Mouse (Mus musculus): ENCODE results near the gene Ciao2a. TPM values are rescaled to one million over a fixed set of nuclear protein-coding genes. Genes with fewer than 3 reads are reported as not detected.
A peak's percentile ranks its signal among the peaks of the same experiment; 100 is the strongest.

Ciao2a gene
- total RNA-seq, 2 experiments from 2014 or later, result 68.7 to 71.3 TPM

- no peak for DNase-seq
Observed at GRCm38 (mm10) chr9:66120106-66120505, 6.3 kb upstream of the Ciao2a start.

GRCm38 (mm10) chr9:66120945-66121344 is 5.5 kb upstream of the Ciao2a start:
- DNase-seq, result no peak

DNA sequence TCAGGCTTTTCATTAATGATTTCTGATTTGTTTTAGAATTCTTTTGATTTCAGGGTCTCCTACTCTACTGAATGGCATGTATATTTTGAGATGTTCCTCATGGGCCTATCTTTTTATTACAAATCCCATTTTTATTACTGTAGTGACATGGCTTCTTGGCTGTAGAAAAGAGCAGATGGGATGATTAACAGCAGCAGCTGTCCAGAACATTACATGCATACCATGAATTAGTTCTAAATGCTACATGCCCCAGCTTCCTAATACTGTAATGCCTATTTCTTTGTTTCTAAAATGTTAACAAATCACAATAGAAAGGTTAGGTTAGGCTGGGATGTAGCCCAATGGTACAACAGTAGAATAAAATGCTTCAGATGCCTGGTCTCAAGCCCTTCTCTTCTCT is 5.0 kb upstream of the Ciao2a start:
- DNase-seq, result no peak

DNA sequence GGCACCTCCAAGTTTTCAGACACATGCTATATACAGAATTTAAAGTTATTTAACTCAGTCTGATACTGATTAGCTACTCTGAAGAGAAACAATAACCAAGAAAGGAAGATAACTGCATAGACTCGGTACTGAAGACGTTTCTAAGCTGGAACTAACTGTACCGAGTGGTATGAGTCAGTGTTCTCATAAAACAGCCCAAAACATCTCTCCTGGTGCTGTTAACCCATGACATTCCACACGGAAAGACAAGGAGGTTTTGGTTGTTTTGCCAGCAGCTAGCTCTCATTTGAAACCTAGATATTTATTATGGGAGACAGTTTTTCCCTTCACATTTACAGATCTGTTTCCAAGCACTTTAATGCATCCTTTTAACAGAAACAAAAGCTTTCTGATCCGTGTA is 2.8 kb upstream of the Ciao2a start:
- DNase-seq, result no peak

- peak in 1 of 2 experiments; percentile 55 for DNase-seq
Observed at GRCm38 (mm10) chr9:66124111-66124531, 2.3 kb upstream of the Ciao2a start.

GRCm38 (mm10) chr9:66124681-66125542 is 1.5 kb upstream of the Ciao2a start:
- DNase-seq, result peak; percentile 98 to 99

- peak; percentile 13 to 23 for DNase-seq
Observed at GRCm38 (mm10) chr9:66125543-66126455, 612 bp upstream of the Ciao2a start.

DNA sequence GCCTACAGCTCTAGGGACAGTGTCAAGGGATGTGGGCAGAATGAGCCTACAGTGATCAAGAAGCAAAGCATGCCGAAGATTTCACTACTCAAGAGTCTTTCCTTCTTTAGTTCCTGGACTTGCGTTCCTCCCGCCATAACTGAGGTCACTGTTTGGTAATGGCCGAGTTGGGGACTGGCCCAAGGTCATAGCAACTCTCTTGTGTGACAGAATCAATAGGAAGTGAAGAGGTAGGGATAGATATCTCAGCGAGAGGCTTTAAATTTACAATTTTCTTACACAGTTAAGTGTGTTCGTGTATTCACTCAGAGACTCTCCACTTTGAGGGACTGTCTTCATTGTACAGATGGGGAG is 759 bp downstream of the Ciao2a start:
- no peak for DNase-seq

GRCm38 (mm10) chr9:66127884-66128283 is 1.5 kb downstream of the Ciao2a start:
- no peak for DNase-seq

DNA sequence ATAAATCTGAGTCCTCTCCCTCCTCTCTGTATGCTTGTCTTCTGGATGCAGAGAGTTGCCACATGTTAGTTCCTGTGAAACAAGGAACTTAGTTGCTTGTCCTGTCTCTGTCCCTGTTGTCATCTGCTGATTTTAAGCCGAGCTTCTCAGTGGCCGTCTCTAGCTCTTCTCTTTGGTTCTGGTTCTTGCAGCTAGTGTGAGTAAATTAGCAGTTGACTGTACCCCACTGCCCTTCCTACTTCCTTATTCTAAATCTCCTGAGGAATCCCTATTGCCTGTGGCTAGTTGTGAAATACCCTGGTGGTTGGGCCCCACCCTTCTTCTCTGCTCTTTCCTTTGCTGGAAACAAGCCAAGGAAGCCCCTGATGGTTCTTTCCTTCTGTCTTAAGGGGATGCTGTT is 5.1 kb downstream of the Ciao2a start:
- peak; percentile 18 to 25 for DNase-seq

GRCm38 (mm10) chr9:66135967-66136366 is 9.6 kb downstream of the Ciao2a start:
- DNase-seq, result no peak

GRCm38 (mm10) chr9:66138193-66138592 is 11.8 kb downstream of the Ciao2a start:
- no peak for DNase-seq

DNA sequence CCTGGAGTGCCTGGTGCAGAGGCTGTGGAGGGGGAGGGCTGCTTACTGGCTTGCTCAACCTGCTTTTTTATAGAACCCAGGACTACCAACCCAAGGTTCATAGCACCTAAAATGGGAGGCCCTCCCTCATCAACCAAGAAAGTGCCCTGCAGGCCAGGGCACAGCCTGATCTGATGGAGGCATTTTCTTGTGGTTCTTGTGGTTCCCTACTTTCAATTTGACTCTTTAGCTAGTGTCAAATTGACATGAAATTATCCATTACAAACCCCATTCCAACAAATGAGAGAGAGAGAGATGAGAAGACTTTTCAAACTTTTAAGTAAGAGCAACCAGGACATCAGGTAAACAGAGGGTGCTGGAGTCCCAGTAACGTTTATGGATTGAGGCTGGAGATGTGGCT is 15.9 kb downstream of the Ciao2a start:
- DNase-seq, result no peak

GRCm38 (mm10) chr9:66144248-66144647 is 17.8 kb downstream of the Ciao2a start:
- peak; percentile 74 to 86 for DNase-seq

DNA sequence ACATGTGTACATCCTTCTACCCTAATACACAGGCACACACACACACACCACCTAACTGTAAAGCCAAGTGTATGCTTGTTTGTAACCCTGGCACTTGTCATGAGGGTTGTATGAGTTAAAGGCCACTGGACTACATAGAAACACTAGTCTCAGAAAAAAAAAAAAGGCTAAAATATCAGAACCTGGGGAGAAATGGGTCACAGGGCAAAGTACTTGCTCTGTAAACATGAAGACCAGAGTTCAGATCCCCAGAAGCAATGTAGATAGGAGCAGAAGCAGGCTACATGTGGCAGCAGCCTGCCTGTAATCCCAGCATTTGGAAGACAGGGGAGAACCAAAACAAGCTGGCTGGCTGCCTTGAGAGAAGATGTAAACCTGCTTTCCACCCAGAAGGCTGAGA is 19.7 kb downstream of the Ciao2a start:
- no peak for DNase-seq

- peak in 1 of 2 experiments; percentile 10 for DNase-seq
Observed at GRCm38 (mm10) chr9:66152011-66152410, 25.6 kb downstream of the Ciao2a start.

DNA sequence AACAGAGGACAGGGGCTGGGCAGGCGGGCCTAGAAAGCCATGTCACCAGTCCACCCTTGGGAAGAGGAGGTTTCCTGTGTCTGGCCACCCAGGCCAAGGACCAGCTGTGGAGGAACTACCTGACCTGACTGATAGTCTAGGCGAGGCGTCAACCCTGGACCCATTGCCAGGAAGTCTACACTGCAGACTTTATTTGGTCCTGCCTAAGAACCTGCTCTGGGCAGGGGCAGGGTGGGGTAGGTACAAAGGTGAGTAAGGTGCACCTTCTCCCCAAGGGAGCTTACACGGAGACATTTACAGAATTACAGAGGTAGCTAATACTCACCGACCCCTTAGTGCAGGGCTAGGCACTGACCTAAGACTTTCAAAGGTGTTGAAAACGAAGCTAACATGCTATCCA is 27.2 kb downstream of the Ciao2a start:
- DNase-seq, result no peak

DNA sequence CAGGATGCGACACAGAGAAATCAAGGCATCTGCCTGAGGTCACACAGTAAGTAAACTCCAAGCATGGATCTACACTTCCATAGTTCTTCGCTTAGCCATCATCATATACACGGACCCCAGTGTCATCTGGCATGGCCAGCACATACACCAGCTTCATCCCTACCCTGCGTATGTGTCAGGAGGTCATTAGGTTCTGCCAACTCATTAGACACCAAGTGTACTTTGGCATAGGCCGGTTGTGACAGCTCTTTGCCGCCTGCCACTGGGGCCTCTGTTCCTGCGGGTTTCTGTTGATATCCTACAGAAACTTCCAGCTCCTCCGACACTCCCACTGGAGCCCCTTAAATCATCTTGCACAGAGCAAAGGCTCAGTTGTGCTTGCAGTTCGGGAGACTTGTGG is 27.6 kb downstream of the Ciao2a start:
- DNase-seq, result no peak

GRCm38 (mm10) chr9:66155534-66155933 is 29.1 kb downstream of the Ciao2a start:
- no peak for DNase-seq

GRCm38 (mm10) chr9:66157958-66158830 is 31.8 kb downstream of the Ciao2a start, which contains the start of gene Dapk2:
Dapk2 (plus strand) TSS chr9:66158223.
- DNase-seq, result peak; percentile 90

DNA sequence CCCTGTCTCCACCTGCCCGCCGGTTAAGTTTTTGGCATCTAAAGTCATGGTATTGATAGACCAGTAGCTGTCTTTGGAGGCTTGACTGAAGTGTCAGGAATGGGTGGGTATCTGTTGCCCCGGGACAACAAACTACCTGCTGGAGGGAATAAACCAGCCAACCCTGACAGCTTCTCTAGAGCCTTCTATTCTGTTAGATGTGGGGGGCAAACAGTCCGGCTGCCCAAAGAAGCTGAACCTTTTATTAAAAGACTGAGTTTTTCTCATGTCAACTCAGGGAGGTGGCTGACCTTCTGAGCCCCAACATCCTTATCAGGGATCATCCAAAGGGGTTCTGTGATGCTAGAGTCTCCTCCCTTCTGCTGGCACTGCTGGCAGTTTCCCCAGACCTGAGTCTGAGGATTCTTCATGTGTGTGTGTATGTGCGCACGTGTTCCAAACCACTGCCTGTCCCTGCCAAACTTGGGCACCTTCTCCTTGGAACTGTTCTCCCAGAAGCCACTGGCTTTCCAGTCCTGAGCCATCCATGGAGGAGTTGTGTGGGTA is 32.5 kb downstream of the Ciao2a start:
- DNase-seq, result no peak

- DNase-seq, result no peak
Observed at GRCm38 (mm10) chr9:66160155-66160554, 33.7 kb downstream of the Ciao2a start.

All from heart, adult 18-20 months (tissue).